Mouse (Mus musculus): ENCODE data around the gene Olfr898. TPM values are rescaled to one million over a fixed set of nuclear protein-coding genes. Genes with fewer than 3 reads are reported as not detected.

Olfr898 gene
- not detected for total RNA-seq (2023)

GRCm38 (mm10) chr9:38348111-38348510 is at the start of gene Olfr898:
Gene Olfr898, plus strand, starts transcription at chr9:38348411.

DNA sequence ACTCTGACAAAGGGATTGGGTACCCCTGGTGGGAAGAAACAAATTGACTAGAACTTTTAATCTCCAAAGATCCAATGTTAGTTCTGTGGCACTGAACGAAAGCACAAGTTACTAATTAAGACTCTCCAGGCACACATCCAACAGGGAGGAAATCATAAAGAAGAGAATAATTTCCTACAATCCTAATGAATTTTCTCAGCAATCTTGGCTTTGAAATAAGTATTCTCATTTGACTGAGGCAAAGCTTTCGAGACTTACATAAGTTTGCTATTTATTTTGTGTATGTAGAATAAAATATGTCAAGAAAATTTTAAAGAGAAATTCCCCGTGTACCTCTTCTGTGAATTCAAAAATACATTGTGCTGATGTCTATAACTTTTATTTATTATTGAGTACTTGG is 19.5 kb upstream of the Olfr898 start, which contains the start of gene Olfr25:
Gene Olfr25 (plus strand): TSS at position 301 of the 400 bp plus-strand sequence.

DNA sequence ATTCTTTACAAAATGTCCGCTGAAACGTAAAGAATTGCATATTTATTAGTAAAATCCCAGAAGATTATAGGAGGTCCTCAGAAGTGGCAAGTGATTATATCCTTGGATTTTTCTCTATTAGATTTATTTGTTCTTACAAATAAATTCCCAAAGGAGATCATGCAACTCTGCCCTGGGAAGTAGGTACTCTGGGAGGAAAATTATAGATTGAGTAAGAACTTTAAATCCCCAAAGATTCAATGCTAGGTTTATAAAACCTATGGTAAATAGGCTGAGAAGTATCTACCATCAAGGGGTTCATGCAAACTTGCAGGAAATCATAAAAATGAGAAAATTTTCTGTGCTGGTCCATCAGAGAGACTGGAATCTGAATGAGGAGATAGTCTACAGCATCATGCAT is 18.4 kb downstream of the Olfr898 start, which contains the start of gene Olfr250:
Gene Olfr250 (plus strand): TSS at position 301 of the 400 bp plus-strand sequence.

DNA sequence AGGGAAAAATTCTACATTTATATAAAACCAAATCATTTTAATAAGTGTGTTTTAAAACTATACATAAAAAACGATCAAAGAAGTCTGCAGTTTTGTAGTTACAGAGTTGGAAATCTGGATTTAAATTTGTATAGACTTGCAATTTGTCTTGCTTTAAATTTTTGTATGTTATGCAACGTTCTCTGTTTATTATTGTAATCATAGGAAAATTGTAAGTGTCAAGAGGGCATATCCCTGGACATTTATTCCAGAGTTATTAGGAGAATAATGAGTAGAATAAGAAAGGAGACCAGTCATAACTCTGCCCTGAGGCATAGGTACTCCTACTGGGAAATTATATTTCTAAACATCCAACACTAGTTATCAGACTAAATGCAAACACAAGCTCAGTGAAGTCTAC is 28.6 kb downstream of the Olfr898 start, which contains the start of gene Olfr251:
Gene Olfr251 (plus strand): TSS at position 301 of the 400 bp plus-strand sequence.

GRCm38 (mm10) chr9:38401398-38401797 is 53.2 kb downstream of the Olfr898 start, which contains the start of gene Olfr147:
Gene Olfr147, plus strand, starts transcription at chr9:38401698.

Other genes with a start within 250 kb of the Olfr898 start
- not detected for gene Olfr888, start 240.3 kb upstream of the Olfr898 start, total RNA-seq (2023)
- not detected for gene Olfr889, start 233.2 kb upstream of the Olfr898 start, total RNA-seq (2023)
- not detected for gene Olfr890, start 205.9 kb upstream of the Olfr898 start, total RNA-seq (2023)
- gene Olfr891, start 167.6 kb upstream of the Olfr898 start, total RNA-seq (2023), result not detected
- not detected for gene Olfr893, start 140.0 kb upstream of the Olfr898 start, total RNA-seq (2023)
- gene Olfr894, start 130.4 kb upstream of the Olfr898 start, total RNA-seq (2023), result not detected
- not detected for gene Olfr143, start 95.6 kb upstream of the Olfr898 start, total RNA-seq (2023)
- gene Olfr895, start 80.6 kb upstream of the Olfr898 start, total RNA-seq (2023), result not detected
- not detected for gene Olfr896-ps1, start 57.3 kb upstream of the Olfr898 start, total RNA-seq (2023)
- not detected for gene Olfr25, start 19.4 kb upstream of the Olfr898 start, total RNA-seq (2023)
- gene Olfr250, start 18.5 kb downstream of the Olfr898 start, total RNA-seq (2023), result not detected
- not detected for gene Olfr251, start 28.7 kb downstream of the Olfr898 start, total RNA-seq (2023)
- gene Olfr147, start 53.3 kb downstream of the Olfr898 start, total RNA-seq (2023), result not detected
- not detected for gene Olfr901, start 81.0 kb downstream of the Olfr898 start, total RNA-seq (2023)
- not detected for gene Olfr902, start 99.2 kb downstream of the Olfr898 start, total RNA-seq (2023)
- gene Olfr904, start 114.7 kb downstream of the Olfr898 start, total RNA-seq (2023), result not detected
- 0.12 TPM for gene Olfr905, start 122.7 kb downstream of the Olfr898 start, total RNA-seq (2023)
- not detected for gene Olfr906, start 138.7 kb downstream of the Olfr898 start, total RNA-seq (2023)
- gene Olfr907, start 147.4 kb downstream of the Olfr898 start, total RNA-seq (2023), result not detected
- gene Olfr911-ps1, start 173.2 kb downstream of the Olfr898 start, total RNA-seq (2023), result not detected
- not detected for gene Olfr910, start 189.4 kb downstream of the Olfr898 start, total RNA-seq (2023)
- not detected for gene Olfr912, start 231.8 kb downstream of the Olfr898 start, total RNA-seq (2023)
- gene Olfr913, start 244.3 kb downstream of the Olfr898 start, total RNA-seq (2023), result not detected